Mouse (Mus musculus): ENCODE measurements around the gene Borcs6.

Borcs6 gene

DNA sequence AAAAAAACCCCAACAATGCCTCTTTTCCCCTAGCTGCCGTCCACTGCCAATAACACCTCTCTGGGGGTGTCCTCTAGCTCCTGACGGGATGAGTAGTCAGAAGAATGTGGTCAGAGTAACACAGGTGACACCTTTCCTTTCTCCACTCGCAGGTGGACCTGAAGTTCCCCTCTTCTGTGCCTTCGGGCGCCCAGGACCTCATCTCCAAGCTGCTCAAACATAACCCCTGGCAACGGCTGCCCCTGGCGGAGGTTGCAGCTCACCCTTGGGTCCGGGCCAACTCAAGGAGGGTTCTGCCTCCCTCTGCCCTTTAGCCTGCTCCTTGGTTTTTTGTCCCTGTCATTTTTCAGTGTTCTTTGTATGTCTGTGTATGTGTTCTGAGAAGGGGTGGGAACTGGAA, 8.8 kb upstream of the Borcs6 start:
- DNase-seq, result no peak

DNA sequence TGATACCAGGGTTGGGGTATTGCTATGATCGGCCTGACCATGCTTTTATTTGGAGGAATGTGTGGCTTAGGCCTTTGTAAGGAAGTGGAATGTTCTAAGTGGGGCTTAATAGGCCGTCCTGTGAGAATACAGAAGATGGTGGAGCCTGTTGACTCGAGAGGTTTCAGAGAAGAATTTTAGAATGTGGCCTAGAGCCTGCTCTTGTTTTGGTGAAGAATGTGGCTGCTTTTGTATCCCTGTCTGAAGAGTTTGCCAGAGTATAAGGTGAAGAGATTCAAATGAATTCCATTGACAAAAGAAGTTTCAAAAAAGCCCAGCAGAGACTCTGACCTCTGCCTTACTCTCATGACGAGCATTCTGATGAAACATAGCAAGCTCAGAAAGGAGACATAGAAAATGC, 7.7 kb upstream of the Borcs6 start:
- DNase-seq, result no peak

DNA sequence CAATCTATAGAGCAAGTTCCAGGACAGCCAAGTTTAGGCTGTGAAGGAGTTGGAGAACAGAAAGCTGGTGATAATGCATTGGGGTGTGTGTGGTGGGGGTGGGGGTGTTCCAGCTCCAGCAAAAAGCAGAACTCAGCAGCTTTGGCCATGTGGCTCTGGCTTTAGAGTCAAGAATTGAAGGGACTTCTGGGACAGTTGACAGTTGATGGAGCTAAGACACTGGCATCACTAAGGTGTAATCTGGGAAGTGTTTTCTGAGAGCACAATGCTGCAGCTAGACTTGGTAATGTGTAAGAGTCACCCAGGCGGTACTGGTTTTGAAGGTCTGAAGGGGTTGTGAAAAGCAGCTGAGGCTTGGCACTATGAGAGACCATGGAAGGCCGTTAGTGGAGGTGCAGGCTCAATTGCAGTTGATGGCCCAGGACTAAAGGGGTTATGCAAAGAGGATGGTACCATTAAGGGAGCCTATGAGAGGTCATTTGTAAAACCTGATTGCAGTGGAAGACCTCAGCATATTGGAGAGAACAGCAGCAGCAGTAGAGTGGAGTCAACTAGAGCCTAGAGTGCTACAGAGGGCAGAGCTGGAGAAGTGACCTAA, 6.6 kb upstream of the Borcs6 start:
- DNase-seq, result no peak

DNA sequence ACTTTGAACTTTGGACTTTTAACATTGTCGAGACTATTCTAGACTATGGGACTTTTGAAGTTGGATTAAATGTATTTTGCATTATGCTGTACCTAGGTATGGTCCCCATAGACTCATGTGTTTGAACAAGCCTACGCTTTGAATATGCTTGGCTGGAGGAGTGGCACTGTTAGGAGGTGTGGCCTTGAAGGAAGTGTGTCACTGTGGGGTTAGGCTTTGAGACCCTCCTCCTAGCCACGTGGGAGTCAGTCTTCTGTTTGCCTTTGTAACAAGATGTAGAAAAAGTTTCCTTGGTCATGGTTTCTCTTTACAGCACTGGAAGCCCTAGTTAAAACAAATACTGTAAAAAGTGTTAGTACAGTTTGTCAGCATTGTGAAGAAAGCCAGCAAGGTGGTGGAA, 5.7 kb upstream of the Borcs6 start:
- no peak for DNase-seq

DNA sequence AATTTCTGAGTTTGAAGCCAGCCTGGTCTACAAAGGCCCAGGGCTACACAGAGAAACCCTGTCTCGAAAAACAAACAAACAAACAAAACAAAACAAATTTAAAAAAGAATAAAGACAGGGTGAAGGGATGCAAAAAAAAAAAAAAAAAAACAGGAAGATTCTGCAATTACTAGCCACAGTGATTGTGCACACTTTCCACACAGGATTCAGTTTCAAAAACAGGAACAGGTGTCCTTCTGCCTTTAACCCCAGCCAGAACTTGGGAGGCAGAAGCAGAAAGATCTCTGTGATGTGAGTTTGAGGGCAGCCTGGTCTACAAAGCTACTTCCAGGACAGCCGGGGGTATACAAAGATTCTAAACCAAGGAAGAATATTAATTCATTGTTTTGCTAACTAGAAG, 1.3 kb upstream of the Borcs6 start:
- no peak for DNase-seq

DNA sequence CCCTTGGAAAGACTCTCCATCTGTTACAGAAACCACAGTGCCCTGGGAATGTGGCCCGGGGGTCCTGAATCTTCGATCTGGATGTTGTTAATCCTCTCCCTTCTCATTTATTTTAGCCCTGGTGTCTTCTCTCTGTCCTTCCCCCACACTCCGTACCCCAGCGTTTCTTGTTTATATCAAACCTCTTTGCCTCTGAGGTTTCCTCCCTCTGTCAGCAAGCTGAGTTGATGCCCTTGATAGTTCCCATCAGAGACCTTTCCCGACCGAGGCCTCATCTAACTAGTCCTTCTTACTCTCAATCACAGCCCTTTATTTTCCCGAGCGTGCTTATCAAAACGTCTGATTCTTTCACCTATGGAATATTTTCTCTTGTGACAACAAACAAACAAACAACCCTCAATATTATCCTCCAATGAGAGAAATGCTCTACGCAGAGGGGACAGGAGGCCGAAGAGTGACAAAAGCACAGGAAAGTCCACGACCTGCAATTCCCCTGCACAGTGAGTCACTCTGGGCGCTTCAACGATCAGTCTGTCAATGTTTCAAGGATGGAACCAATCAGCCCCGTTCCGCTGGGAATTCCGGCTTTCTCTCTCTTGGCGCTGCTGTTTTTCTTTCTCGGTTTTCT, 674 bp upstream of the Borcs6 start:
- DNase-seq, result no peak

DNA sequence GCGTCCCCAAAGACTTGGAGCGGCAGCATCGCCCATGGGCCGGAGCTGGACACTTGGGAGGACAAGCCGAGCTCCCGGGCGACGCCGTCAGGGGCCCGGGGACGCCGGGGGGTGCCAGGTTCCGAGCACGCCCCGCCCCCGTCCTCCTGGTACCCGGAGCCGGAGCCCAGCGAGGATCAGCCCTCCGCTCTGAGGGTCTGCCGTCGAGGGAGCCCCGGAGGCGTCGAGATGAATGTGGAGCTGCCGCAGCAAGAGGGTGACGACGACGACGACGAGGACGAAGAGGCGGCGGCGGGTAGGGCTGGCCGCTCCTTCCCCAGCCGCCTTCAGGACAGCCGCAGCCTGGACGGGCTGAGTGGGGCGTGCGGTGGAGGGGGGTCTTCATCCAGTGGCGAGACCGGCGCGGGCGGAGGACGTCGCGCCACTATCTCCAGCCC, 476 bp downstream of the Borcs6 start:
- peak in 1 of 2 experiments; percentile 80 for DNase-seq

DNA sequence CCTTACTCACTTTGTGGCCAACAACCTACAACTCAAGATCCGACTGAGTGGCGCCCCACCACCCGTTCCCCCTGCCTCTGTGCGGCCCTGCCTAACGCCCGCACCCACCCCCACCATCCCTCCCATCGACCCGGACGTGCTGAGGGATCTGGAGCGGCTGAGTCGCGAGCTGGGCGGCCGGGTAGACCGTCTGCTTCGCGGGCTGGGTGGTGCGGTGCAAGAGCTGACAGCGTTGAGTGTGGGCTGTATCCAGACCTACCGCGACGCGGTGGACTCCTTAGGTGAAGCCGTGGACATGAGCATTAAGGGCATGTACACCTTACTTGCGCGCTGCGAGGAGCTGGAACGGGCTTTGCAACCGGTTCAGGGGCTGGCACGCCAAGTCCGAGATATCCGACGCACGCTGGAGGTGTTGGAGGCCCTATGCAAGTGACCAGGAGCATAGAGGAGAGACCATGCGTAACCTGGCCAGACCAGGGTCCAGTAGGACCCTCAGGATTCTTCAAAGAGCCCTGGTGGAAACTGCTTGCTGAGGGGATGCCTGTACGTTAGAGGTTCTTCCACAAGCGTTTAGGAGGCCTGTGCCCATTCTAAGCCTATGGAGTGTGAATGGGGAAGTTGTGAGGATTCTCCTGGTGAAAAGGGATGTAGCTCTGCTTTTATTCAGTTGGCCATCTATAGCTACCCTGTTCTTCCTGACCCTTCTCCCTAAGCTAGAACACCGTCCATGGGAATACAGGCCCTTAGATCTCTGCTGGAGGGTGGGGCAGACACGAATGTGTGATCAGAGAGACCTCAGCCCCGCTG, 1.1 kb downstream of the Borcs6 start:
- peak; percentile 56 to 69 for DNase-seq

DNA sequence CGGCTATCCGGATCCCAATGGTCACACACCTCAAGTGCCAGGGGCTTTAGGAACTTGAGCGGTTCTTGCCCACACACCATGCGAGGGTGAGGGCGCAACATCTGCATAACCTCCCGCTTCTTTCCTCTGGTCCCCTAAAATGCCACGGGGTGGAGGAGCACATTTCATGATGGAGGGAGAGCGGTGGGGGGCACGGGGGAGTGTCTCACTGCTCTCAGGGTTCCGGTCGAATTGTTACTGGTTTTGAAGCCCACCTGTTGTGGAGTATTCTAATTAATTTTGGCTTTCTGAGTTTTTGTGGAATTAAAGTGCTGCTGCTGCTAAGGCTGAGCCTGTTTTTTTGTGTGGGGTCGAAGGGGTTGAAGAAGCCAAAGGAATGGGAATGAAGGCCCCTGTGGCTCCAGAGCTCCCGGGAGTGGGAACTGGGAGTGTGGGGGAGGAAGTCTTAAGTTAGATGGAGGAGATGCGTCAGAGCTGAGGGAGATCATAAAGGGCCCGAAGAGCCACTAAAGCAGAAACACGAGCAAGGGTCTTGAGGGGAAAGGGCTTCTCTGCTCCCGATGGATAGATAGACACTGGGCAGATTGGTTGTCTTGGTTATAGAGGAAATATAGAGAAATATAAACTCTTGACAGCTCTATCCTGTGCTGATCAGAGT, 1.9 kb downstream of the Borcs6 start:
- peak in 1 of 2 experiments; percentile 26 for DNase-seq

DNA sequence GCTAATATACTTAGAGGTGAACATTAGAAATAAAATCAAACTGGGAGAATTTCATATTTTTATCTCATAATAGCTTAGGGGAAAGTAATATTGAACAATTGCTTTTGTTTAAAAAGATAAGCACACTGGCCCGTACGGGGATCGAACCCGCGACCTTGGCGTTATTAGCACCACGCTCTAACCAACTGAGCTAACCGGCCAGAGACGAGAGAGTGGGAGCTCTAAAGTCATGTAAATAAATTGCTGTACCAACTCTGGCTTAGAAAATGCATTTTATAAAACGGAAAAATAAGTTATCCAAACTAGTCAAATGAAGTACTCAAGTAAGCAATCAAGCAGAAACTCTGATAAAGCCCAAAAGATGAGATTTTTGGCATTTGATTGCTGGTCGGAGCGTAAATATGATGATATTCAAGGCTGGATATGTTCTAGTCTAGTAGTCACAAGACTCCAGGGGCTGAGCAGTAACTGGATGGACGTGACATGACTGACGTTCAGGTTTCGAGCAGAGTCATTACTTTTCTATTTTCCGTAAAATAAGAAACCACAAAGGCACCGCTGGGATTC, 2.8 kb downstream of the Borcs6 start:
- DNase-seq, result peak; percentile 78 to 85

DNA sequence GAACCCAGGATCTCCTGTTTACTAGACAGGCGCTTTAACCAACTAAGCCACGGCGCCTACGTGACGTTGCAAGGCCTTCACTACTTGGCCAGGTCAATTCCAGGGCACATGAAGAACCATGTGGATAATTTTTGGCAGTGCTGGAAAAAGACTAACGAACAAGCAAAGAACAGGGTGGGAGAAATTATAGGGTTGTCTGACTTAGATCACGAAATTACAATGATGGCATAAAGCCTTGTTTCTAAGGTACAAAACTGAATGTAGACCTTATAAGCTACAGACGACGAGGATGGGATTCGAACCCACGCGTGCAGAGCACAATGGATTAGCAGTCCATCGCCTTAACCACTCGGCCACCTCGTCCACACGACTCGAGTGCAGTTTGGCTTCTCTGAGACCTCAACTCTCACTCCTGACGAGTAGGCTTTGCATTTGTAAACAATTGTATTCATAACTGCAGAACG, 3.3 kb downstream of the Borcs6 start:
- peak; percentile 96 for DNase-seq

DNA sequence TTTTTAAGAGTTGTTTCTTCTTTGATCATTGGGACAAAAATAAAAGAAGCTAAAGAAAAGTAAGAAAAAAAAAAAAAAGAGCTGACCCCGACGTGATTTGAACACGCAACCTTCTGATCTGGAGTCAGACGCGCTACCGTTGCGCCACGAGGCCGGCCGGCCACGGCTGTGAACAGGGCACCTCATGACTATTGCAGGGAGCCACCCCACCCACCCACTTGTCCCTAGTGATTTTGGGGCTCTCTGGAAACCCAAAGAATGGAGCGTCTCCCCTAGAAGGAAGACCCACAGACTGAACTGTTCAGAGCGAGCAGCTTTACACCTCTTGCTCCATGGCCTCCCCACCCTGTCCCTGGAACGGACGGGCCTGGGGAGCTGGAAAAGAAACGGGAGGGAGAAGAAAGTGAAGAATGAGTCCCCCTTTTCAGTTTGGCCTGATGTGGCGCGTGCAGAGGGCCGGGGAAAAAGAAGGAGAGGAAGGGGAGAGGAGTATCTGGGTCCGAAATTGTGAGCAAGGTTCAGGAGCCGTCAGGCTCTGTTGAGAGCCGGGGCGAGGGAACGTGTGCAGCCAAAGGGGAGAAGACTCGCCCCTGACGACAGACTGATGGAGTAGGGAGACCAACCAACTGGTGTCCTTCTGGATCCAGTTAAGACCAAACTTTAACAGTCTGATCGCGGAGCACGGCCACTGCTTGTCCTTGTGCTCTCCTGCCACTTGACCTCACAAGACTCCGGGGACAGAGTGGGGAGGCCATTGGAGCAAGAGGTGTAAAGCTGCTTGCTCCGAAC, 4.1 kb downstream of the Borcs6 start:
- peak; percentile 92 to 93 for DNase-seq

DNA sequence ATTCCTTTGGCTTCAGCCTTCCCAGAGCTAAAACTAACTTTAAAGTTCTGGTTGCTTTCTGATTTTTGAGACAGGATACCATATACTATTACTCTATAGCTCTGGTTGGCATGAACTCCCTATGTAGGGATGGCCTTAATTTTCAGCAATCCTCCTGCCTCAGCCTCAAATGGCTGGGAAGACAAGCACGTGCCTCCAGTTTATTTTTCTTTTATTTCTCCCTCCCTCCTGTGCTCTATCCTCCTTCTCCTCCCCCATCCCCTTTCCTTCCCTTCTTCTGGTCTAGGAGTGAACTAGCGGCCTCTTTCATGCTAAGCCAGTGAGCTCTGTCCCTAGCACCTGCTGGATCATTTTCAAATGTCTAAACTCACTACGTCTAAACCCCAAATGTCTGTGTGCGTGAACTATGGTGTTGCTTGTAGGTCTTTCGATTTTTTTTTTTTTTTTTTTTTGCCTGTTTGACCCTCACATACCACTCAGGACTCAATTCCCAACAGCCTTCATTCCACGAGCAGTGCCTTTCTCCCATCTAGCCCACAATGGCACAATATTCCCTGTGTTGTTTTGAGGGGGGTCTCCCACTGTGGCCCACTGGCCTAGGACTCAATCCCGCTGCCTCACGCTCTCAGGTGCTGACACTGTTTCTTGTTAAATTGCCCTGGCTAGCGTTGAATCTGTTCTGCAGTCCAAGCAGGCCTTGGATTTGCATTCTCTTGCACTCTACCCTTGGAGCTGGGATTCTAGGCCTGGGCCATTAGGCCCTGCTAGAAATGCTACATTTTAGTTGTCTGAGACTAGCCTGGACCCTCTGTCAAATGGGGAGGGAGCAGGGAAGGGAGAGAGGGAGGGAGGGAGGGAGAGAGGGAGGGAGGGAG, 5.0 kb downstream of the Borcs6 start:
- DNase-seq, result no peak

DNA sequence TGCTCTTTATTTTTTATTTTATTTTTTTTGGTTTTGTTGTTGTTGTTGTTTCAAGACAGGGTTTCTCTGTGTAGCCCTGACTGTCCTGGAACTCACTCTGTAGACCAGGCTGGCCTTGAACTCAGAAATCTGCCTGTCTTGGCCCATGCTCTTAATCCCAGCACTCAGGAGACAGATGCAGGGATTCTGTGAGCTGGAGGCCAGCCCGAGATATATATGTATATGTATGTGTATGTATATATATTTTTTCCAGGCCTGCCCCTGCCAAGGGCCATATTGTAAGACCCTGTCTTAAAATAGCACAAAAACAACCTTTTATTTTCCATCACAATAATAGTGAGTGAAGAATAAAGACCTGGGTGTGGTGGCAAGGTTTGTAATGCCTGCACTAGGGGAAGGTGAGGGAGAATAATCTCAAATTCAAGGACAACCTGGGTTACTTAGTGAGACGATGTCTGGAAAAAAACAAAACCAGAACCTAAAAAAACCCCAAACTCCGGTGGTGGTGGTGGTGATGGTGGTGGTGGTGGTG, 5.9 kb downstream of the Borcs6 start:
- no peak for DNase-seq

DNA sequence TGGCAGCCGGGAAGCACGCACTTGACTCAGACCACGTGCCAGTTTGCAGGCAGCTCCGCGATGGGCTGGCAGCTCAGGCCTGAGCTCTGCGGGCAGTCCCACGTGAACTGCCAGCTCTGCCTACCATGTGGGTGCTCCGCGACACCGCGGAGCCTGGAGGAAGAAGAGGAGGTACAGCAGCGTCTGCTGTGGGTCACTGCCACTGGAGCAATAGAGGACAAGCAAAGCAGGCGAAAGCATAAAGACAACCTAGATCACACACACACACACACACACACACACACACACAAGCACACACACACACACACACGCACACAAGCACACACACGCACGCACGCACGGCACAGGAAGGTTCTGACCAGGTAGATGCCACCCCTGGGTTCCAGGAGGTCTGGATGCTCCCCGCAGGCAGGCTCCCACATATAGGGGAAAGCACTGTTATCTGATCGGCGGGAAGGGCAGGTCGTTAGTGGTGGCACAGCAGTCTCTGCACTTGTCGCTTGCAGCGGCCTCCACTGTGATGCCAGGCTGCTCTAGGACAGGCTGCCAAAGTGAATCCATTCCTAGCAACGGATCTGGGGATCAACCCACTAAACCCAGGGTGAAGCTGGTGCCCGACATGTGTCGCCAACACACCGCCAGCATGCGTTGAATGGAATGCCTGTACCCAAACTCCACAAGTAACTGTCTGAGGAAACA, 6.8 kb downstream of the Borcs6 start:
- DNase-seq, result peak; percentile 30 to 49

DNA sequence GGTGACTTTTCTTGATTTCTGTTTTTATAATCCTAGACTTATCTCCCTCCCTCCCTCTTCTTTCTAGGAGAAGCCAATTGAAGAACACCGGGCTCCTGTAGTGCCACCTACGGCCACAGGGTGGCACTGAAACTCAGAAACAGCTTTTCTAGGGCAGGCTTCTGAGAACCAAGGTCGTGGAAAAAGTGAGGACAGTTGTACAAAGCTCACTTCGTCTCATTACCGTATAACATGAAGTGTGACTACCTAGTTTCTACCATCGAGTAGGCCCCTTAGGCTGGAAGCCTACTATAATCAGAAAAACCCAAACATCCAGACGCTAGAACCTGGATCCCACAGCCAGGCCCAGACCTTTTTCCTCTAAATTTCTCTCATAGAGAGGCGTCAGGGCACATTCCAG, 7.4 kb downstream of the Borcs6 start:
- peak; percentile 93 to 94 for DNase-seq

DNA sequence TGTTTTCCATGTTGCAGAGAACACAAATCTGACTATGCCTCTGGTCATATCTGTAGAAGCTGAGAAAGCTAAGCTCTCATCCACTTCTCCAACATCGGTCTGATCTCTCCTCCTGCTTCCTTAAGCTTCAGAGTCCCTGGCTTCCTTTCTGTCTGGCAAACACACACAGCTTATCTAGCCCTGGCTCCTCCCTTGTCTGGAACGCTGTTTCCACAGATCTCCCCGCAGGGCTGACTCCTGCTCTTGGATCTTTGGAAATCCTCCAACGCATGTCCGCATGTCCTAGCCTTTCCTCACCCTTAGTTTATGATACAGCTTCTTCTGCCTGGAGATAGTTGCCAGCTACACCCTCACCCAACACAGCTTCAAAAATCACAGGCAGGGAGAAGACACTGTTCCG, 8.1 kb downstream of the Borcs6 start:
- no peak for DNase-seq

DNA sequence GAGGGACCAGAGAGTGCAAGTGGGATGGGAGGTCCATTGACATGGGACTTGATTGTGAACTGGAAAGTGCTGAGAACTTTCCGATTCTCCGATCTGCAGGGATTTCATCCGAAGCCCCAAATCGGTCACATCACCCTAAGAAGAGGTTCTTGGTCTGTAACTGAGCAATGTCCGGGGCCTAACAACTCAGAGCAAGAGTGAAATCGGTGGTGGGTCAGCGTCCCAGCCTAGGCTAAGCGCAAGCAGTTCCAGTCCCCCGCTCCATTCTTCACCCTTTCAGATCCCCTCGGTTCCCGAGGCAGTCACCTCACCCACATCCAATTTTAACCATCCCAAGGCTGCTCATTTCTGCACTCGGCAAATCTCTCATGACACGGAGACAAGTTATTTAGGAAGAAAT, 10.6 kb downstream of the Borcs6 start:
- DNase-seq, result peak in 1 of 2 experiments; percentile 67

DNA sequence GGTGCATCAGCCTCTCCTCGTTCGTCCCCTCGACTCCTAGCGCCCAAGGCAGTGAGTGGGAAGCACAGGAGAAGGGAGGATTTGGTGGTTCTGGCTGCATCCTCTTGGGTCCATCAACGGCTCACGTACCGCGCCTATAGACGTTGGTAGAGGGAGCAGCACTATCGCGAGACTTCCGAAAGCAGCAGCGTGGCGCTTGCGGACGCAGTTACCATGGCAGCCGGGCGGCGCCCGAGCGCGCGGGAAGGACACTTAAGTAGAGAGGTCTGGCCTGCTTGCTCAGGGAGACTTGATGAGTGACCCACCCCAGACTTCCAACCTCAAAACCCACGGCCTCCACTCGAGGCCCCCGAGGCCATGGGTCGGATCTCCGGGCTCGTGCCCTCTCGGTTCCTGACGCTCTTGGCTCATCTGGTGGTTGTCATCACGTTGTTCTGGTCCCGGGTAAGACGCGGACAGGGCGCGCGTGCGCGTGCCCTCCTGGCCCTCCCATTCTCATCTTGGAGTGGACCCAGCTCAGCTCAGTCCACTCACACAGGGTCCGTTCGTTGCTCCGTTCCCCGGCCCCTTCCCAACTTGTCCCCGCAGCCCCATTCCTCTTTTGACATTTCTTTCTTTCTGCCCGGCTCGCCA, 11.2 kb downstream of the Borcs6 start, which contains the start of gene Tmem107:
Gene Tmem107, plus strand, starts transcription at position 217 of the 633 bp plus-strand sequence.
- DNase-seq, result peak; percentile 94 to 97

DNA sequence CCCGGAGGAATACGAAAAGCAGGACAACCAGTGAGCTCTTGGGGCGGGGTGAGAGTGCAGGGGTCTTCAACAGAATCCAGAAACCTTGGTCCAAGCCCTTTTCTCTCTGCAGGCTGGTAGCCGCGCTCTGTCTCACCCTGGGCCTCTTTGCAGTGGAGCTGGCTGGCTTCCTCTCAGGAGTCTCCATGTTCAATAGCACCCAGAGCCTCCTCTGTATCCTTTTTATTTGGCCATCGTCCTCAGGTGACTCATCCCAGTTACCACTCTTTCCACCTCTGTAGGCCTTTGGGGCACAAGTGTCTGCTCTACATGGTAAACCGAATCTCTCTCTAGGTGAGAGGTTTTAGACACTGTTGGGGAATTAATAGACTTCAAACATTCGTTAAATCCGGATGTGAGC, 11.7 kb downstream of the Borcs6 start:
- no peak for DNase-seq

Data from kidney, postnatal 4 days (tissue).